Mouse (Mus musculus): ENCODE results near the gene Best3.
"Not testable (repeated sequence)": the region's sequence is repeated elsewhere in the genome, so short reads cannot be mapped to it uniquely, and the experiment has no call there.

The Best3 gene

DNA sequence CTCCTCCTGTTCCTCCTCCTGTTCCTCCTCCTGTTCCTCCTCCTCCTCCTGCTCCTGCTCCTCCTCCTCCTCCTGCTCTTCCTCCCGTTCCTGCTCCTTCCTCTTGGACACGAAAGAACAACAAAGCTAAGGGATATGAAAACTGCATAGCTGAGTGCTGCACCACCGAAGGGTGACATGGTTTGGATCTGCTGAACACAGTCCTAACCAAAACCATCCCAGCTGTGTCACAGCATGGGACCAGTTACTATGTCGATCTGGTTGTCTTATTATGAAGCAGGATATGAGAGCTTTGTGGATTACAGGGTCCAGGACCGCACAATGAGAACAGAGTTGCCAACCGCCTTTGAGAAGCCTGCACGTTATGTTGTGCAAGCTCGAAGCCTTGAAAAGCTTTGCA is 40.1 kb downstream of the Best3 start:
- no peak for DNase-seq (ENCODE audit: low spot score in 2 of 2)

DNA sequence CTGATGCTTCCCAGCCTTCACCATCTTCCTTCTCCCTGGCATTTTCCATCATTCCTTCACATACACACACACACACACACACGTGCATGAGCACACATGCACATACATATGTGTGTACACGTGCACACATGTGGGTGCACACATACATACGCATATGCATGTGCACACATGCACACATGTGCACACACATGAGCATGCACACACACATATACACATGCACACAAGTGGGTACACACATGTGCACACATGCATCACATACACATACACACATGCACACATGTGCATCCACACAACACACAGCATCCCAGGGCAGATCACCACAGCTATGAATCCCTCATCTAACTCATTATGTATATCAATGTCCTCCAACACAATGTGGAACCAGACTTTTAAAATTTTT is 45.0 kb downstream of the Best3 start:
- no peak for DNase-seq (ENCODE audit: low spot score in 2 of 2)

DNA sequence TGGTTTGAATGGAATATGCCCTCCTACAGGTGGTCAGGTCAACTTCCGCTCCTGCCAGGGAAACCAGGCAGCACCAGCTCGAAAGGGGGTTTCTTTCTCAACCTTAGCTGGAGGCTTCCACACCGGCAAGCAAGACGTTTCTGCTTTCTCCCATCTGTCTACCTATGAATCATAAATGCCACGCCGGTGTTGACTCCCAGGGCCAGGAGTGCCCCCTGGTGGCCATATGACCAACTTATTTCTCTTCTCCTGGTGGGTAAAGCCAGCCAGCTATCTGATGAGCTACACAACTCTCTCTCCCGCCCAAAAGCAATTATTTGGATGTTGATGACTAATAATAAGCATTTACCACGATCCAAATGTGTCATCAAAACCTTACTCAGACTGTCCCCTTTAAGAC is 47.7 kb downstream of the Best3 start:
- DNase-seq (ENCODE audit: low spot score in 2 of 2): peak; percentile 40 to 69

DNA sequence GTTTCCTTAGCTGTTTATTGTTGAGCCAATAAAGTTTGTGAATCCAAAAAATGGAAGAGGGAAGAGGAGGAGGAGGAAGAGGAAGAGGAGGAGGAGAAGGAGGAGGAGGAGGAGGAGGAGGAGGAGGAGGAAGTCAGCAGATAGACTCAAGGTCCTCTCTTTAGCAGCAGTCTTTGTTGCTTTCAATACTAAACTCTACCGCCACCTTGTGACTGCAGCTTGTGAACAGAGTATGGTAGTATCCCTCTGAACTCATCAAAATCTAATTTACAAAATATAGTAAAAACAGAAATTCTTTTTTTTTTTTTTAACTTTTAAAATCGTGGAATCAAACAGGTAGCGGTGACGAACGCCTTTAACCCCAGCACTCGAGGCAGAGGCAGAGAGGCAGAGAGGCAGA is 54.2 kb downstream of the Best3 start:
- DNase-seq (ENCODE audit: low spot score in 2 of 2): no peak

DNA sequence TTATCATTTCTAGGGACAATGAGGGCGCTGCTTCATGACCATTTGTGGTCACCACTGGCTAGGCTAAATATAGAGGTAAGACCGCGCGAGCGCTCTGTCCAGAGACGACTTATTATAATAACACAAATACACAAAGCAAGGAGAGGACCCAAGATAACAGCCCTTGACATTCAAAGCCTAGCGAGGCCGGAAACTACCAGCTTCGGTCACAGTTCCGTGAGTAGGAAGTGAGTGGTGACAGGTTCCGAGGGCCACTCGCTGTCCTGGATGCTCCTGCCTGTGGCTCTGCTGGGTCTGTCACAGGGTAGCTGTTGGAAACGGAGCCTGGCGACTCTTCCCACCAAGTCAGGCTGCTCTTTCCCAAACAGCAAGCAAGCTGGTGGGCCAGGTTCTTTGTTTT is 56.2 kb downstream of the Best3 start:
- no peak for DNase-seq (ENCODE audit: low spot score in 2 of 2)

DNA sequence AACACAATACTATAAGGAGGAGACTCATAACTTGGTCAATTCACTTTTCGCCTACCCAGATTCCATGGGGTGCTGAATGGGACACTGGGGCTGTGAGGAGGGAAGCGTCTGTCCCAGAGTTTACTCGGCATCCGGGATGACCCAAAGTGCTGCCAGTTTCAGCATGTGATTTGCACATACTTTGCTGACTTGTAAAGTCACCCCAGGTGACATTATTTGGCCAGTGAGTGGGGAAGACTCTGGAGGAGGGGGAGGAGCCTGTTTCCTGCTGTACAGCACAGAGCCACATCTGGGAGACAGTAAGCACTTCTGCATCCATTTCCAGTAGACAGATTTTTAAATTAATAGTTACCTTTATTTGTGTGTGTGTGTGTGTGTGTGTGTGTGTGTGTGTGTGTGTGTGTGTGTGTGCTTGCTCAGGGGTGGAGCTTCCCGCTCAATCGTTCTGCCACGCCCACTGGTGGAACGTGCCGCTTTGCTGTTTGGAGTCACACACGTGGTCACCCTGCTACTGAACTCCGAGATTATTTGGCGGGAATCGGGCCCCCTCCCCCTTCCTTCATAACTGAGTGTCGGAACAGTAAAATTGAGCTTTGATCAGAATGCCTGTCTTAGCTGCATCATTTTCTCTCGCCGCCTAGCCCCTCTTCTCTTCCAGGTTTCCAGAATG is 57.5 kb downstream of the Best3 start:
- DNase-seq (ENCODE audit: low spot score in 2 of 2): not testable (repeated sequence)

DNA sequence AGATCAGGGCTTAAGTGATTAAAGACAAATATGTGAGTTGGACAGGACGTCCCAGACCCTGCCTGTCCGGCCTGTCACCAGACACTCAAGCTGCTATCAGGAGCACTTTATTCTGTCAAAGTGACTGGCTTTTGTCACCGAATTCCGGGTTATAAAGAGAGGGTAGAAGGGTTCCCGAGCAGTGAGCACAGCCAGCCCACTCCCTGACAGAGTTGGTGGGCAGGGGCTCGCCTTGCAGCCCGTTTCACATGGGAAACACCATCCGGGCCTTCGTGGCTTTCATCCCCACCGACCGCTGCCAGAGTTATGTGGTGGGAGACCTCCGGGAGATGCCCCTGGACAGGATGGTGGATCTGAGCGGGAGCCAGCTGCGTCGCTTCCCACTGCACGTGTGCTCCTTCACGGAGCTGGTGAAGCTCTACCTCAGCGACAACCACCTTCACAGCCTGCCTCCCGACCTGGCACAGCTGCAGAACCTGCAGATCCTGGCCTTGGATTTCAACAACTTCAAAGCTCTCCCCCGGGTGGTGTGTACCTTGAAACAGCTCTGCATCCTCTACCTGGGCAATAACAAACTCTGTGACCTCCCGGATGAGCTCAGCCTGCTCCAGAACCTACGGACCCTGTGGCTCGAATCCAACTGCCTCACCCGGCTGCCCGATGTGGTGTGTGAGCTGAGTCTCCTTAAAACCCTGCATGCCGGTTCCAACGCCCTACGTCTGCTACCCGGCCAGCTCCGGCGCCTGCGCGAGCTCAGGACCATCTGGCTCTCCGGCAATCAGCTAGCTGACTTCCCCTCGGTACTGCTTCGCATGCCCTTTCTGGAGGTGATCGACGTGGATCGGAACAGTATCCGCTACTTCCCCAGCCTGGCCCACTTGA is 59.3 kb downstream of the Best3 start, which contains the start of gene Lrrc10:
Gene Lrrc10, plus strand, starts transcription at position 167 of the 882 bp plus-strand sequence.
- DNase-seq (ENCODE audit: low spot score in 2 of 2): no peak

DNA sequence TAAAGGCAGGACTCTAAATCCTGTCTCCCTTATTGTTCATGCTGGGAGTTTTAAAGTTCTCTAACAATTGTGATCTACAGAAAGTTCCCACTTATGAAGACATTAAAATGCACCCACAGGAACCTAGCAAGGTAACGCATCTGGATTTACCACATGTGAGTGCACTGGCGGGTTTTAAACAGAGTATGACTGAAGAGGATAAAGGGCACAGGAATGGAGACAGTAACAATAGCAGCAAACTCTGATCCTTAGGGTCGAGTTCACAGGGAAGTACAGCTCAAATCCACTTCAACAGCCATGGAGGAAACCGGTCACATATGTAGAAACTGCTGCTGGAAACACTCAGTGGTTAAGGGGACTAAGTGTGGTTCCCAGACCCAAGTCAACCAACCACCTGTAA is 63.1 kb downstream of the Best3 start:
- no peak for DNase-seq (ENCODE audit: low spot score in 2 of 2)

DNA sequence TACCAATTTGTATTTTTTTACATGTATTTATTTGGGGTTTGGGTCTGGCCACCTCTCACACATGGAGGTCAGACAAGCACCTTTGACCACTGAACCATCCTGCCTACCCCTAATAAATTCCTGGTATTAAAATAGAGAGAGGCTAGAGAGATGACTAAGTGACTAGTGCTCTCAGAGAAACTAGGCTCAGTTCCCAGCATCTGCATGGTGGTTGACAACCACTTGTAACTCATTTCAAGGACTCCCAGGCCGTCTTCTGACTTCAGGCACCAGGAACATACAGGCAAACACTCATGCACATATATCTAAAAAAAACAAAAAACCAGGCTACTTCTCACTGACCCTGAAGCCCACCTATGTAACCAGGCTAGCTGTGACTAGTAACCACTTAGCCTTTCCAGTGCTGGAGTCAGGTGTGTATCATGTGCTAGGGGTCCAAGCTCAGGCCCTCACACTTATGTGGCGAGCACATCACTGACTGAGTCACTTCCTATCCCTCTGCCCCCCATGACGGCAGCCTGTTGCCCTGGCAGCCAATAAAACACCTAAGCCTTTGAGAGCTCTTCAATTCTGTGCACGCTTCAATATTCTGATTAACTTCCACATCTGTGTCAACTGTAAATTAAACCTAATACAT is 64.0 kb downstream of the Best3 start:
- DNase-seq (ENCODE audit: low spot score in 2 of 2): no peak

DNA sequence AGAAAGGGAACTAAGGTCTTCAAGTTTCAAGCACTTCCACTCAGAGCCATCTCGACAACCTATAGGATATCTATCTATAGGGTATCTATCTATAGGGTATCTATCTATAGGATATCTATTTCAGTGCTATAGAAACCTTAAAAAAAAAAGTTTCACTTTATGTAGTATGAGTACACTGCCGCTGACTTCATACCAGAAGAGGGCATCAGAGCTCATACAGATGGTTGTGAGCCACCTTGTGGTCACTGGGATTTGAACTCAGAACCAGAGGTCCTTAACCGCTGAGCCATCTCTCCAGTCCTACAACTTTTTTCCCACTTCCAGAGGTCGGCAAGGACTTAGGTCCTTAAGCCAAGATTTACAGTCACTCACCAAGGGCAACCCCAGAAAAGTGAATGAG is 69.6 kb downstream of the Best3 start:
- DNase-seq (ENCODE audit: low spot score in 2 of 2): no peak

DNA sequence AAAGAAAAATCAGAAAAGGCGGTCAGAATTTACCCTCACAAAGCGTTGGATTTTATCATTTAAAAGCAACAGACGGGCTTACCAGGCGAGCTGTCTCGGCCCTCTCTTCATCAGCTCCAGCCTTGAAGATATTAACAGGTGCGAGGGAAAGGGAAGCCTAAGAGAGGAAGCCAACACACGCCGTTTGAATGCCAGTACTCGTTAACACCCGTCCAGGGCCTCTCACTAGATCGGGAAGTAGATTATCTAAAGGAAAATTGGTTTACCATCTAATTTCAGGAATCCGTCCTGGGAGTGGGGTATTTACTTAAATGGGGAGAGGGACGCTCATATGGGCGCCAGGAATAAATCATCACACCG is 76.8 kb downstream of the Best3 start:
- DNase-seq (ENCODE audit: low spot score in 2 of 2): no peak

DNA sequence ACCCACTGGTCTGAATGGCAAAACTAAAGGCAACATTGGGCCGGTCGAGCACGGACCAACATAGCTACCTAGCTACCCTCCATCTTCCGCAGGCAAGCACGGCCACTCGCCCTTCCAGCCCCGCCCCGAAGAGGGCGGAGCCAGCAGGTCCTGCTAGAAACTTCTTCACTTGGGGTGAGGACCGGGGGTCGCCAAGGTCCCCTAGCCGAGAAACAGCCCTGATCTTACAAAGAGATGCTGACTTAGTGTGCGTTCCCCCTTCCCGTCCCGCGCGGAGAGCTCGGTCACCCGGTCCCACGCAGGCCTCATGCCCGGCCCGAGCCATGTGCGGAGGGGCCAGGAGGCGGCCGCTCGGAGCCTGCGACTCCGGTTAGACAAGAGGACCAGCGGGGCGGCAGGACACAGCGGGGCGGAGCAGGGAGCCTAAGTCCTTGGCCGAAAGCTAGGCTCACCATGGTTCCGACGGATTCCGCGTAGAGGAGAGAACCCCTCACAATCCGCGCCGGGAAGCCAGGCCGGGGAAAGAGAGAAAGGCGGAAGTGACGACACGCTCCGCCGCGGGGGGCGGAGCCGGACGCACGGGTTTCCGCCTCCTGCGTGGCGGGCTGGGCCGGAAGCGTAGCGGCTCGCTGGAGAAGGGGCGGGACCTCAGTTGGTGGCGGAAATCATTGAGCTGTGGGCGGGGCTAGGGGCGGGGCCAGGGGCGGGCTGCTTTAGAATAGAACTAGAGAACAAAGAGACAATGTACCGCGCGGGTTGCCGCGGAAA is 77.3 kb downstream of the Best3 start, which contains the start of gene Cct2:
Gene Cct2, minus strand, starts transcription at position 561 of the 768 bp plus-strand sequence.
- DNase-seq (ENCODE audit: low spot score in 2 of 2): peak; percentile 83 to 89

DNA sequence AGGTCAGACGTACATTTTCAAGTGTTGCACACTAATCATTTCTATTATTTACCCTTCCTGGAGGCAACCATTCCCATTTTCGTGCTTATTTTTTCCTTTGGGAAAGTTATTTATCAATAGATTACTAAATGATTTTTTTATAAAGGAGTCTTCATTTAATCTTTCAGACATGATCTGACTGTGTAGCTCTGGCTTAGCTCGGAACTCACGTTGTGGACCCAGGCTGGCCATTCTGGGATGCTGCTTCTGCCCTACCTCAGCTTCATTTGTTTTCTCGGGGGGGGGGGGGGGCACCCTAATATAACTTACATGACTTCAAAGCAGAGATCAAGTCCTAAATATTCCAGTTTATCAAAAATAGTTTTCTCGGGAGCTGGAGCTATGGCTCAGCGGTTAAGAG is 78.0 kb downstream of the Best3 start:
- DNase-seq (ENCODE audit: low spot score in 2 of 2): no peak

DNA sequence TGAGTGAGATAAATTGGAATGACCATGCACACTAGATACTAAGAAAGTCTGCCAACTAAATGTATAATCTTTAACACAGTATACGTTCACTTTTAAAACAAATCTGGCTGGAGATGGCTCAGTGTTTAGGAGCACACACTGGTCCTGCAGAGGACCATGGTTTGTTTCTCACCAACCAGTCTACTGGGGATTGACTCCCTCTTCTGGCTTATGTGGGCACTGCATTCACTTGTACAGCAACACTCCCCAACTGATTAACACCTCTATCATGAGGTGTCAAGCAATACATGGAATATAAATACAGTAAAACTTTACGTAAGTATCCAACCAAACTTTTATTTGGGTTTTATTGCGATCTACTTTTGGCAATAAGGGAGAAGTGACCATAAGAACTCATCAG is 83.0 kb downstream of the Best3 start:
- no peak for DNase-seq (ENCODE audit: low spot score in 2 of 2)

DNA sequence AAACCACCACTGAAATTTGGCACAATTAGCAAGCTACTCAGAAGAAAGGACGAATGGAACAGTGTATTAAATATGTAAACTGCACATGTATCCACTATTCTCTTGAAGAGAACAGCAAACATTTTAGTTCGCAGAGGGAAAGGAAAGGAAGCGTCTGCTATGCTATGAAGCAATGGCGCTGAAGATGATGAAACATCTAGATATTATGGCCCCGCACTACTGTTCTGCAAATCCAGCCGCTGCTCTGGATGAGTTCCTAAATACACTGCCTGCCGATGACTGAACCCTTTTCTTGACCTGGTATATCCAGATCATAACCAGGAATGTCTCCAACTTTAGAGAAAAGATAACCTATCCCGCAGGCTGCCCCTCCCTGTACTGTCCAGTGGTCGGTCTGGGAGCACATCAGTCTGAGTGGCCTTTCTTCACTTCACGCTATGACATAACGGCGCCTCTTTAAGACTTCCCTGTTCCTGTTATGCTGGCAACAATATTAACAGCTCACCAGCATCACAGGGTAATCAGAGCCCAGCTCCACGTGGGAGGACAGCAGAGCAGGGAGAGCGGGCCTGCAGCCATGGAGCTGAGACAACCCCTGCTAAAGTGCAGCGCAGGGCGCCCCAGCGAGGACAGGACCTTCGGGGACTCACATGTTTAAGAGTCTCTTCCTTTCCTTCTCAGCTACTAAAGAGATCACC is 86.2 kb downstream of the Best3 start:
- DNase-seq (ENCODE audit: low spot score in 2 of 2): no peak

DNA sequence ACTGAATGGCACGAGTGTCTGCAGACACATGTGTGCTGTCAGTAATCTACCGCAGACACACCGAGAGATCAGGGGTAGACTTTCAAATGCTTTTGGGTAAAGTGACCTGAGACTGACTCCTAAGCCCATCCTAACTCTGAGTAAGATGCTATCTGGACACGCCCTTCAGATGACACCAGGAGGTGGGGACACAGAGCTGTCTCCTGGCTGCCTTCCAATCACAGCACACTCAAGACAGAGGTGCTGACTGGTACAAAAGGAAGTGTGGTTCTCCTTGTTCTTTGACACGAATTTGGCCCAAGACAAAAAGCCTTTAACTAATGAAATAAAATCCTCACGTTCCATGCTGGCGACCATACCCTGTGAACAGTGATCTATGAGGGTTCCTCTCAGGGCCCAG is 87.1 kb downstream of the Best3 start:
- DNase-seq (ENCODE audit: low spot score in 2 of 2): no peak

All from spleen, postnatal 14 days (tissue).